Comparison of ENCODE assay signal across 14 mouse cellular contexts in genomic region chr8:71526272-71526671, GRCm38 (mm10). TPM values are rescaled to one million over a fixed set of nuclear protein-coding genes. Genes with fewer than 3 reads are reported as not detected.
DNase-seq lines count a peak whose midpoint lies in the region; ATAC-seq and TF ChIP-seq lines count a peak whose summit lies in the region.
"Had no signal": no experiment of that assay in that cellular context is flagged by ENCODE, and none has a peak within 500 bp of the region (broad histone marks: within the 10 kb centered on the region; RNA-seq: fewer than 3 reads in every experiment).

No protein-coding gene starts in this region.

- intact Hi-C loops in gastrocnemius, postnatal 36 days (cut with DNase I), result no loop called here

- H3K4me3 ChIP-seq in kidney, embryonic 14.5 days (ENCODE audit: low read length), result no peak overlapping the region
- H3K4me3 ChIP-seq in E14TG2a.4 (replicated peaks; ENCODE audit: low read length), result peak overlapping the region; percentile 68; the same call in 1 of the 2 replicates
- no peak overlapping the region for H3K4me3 ChIP-seq in ES-Bruce4 (ENCODE audit: low read depth, low read length)
- H3K4me3 ChIP-seq in heart, embryonic 15.5 days, result no peak overlapping the region

- no peak for DNase-seq in kidney, adult 8-10 months
- no peak for DNase-seq in B cell, adult 2 months
- no peak for DNase-seq in gastrocnemius, postnatal 36 days
- DNase-seq: adrenal gland, postnatal 36 days; cerebellum, postnatal 10 days; lung, postnatal 36 days had no signal

- H3K9ac ChIP-seq in kidney, embryonic 14.5 days (ENCODE audit: low read depth, low read length), result no peak overlapping the region
- peak overlapping the region; percentile 86 for H3K9ac ChIP-seq in ES-Bruce4 (ENCODE audit: low read depth, poor library complexity, severe bottlenecking)
- no peak overlapping the region for H3K9ac ChIP-seq in heart, embryonic 15.5 days
- H3K9ac ChIP-seq: hindbrain, embryonic 13.5 days had no signal

- peaks cover 19% of the 10 kb centered on the region; the same call in 1 of the 2 replicates for H3K4me1 ChIP-seq in kidney, embryonic 14.5 days (ENCODE audit: control insufficient read depth, insufficient read depth, low read length)
- H3K4me1 ChIP-seq in E14TG2a.4 (replicated peaks; ENCODE audit: low read depth, low read length) (peaks cover 78% of the 10 kb centered on the region), ES-Bruce4 (ENCODE audit: control insufficient read depth, insufficient read depth, low read length) (peaks cover 3% of the 10 kb centered on the region)
- H3K4me1 ChIP-seq in heart, embryonic 15.5 days (replicated peaks), result peaks cover 36% of the 10 kb centered on the region

- TF ChIP-seq POLR2A in ES-Bruce4 (IDR thresholded peaks at IDR 0.05; ENCODE audit: insufficient read depth, low read length), result no peak

- no peak for ATAC-seq in kidney, embryonic 14.5 days (ENCODE audit: low FRiP score, low TSS enrichment)
- ATAC-seq in heart, embryonic 15.5 days (replicated peaks; ENCODE audit: insufficient number of reproducible peaks, insufficient read depth, low FRiP score, low read depth), result 0 out of 2 replicates have a peak, but pooled peaks have one; percentile 12
- no peak for ATAC-seq in frontal cortex, adult (ENCODE audit: low TSS enrichment)
- ATAC-seq: forebrain, embryonic 14.5 days had no signal

- no peaks in the 10 kb centered on the region for H3K9me3 ChIP-seq in kidney, embryonic 14.5 days (ENCODE audit: control insufficient read depth, low read length)
- H3K9me3 ChIP-seq in E14TG2a.4 (ENCODE audit: low read length), result no peaks in the 10 kb centered on the region
- no peaks in the 10 kb centered on the region for H3K9me3 ChIP-seq in ES-Bruce4 (replicated peaks; ENCODE audit: control insufficient read depth, insufficient read depth, low read length, poor library complexity, severe bottlenecking)
- H3K9me3 ChIP-seq in heart, embryonic 15.5 days (replicated peaks), result no peaks in the 10 kb centered on the region
- H3K9me3 ChIP-seq: hindbrain, embryonic 13.5 days had no signal

- TF ChIP-seq EP300 in ES-Bruce4 (IDR thresholded peaks at IDR 0.05; ENCODE audit: insufficient read depth, low read depth, low read length), result peak; percentile 92

- 21% methylated on average over 6 of the region's 6 CpGs for WGBS in kidney, embryonic 14.5 days
- WGBS in heart, embryonic 15.5 days, result 24% methylated on average over 6 of the region's 6 CpGs

- peak overlapping the region; percentile 15; the same call in 1 of the 2 replicates for H3K27ac ChIP-seq in kidney, embryonic 14.5 days (ENCODE audit: low read depth, low read length)
- H3K27ac ChIP-seq in ES-Bruce4 (ENCODE audit: insufficient read depth, low read length), result peak overlapping the region; percentile 42
- peak overlapping the region; percentile 78 for H3K27ac ChIP-seq in heart, embryonic 15.5 days
- H3K27ac ChIP-seq: hindbrain, embryonic 13.5 days had no signal

- H3K27me3 ChIP-seq in kidney, embryonic 14.5 days (ENCODE audit: control insufficient read depth, insufficient read depth, low read length), result peaks cover 22% of the 10 kb centered on the region
- H3K27me3 ChIP-seq in E14TG2a.4 (ENCODE audit: insufficient read depth, low read length), result peaks cover 61% of the 10 kb centered on the region
- peaks cover 3% of the 10 kb centered on the region; the same call in 1 of the 2 replicates for H3K27me3 ChIP-seq in ES-Bruce4 (ENCODE audit: control insufficient read depth, insufficient read depth, low read length, poor library complexity, severe bottlenecking)
- H3K27me3 ChIP-seq in heart, embryonic 15.5 days, result peaks cover 12% of the 10 kb centered on the region

- H3K4me2 ChIP-seq in kidney, embryonic 14.5 days (replicated peaks; ENCODE audit: low read depth, low read length), result no peak overlapping the region
- no peak overlapping the region for H3K4me2 ChIP-seq in heart, embryonic 15.5 days
- H3K4me2 ChIP-seq: hindbrain, embryonic 13.5 days had no signal

- no peak for TF ChIP-seq CTCF in E14TG2a.4 (conservative IDR thresholded peaks at IDR 0.05; ENCODE audit: low read length)
- TF ChIP-seq CTCF in ES-Bruce4 (IDR thresholded peaks at IDR 0.05; ENCODE audit: low read depth, low read length), result no peak

- no peaks in the 10 kb centered on the region for H3K36me3 ChIP-seq in kidney, embryonic 14.5 days (ENCODE audit: control insufficient read depth, insufficient read depth, low read length)
- H3K36me3 ChIP-seq in E14TG2a.4 (ENCODE audit: insufficient read depth, low read length), result no peaks in the 10 kb centered on the region
- H3K36me3 ChIP-seq in ES-Bruce4 (ENCODE audit: control insufficient read depth, insufficient read depth, low read length, poor library complexity, severe bottlenecking), result no peaks in the 10 kb centered on the region
- H3K36me3 ChIP-seq in heart, embryonic 15.5 days, result no peaks in the 10 kb centered on the region
- H3K36me3 ChIP-seq: hindbrain, embryonic 13.5 days had no signal

RNA-seq across cellular contexts. Expression of gene Ccdc194, which starts 0.8 kb away (rescaled TPM):
- 0.27 and 0.34 TPM in 2 replicates for polyA plus RNA-seq in kidney, embryonic 14.5 days (2014; fragmentation: Nextera tagmentation; extraction: Ambion mirVana)
- 4.3 and 4.9 TPM in 2 replicates for polyA plus RNA-seq in ES-Bruce4 (2011; ENCODE audit: insufficient read depth, insufficient read length, low read depth, missing spikeins)
- polyA plus RNA-seq in heart, embryonic 15.5 days (2015; fragmentation: Nextera tagmentation; extraction: Ambion mirVana), result 0.30 and 0.48 TPM in 2 replicates
- not detected for total RNA-seq in gastrocnemius, postnatal 36 days (2021)
- total RNA-seq: adrenal gland, postnatal 36 days; layer of hippocampus, postnatal 14 days had no signal

RNA-seq across cellular contexts. Expression of gene Bst2, which starts 11.0 kb away (rescaled TPM):
- 8.6 and 17.1 TPM in 2 replicates for polyA plus RNA-seq in kidney, embryonic 14.5 days (2014; fragmentation: Nextera tagmentation; extraction: Ambion mirVana)
- 207 and 235 TPM in 2 replicates for polyA plus RNA-seq in ES-Bruce4 (2011; ENCODE audit: insufficient read depth, insufficient read length, low read depth, missing spikeins)
- 34.6 and 45.1 TPM in 2 replicates for polyA plus RNA-seq in heart, embryonic 15.5 days (2015; fragmentation: Nextera tagmentation; extraction: Ambion mirVana)
- 1 to 10 TPM; 7.6 to 9.9 TPM for total RNA-seq in gastrocnemius, postnatal 36 days (2021)

RNA-seq across cellular contexts. Expression of gene Plvap, which starts 14.7 kb away (rescaled TPM):
- 117 and 123 TPM in 2 replicates for polyA plus RNA-seq in kidney, embryonic 14.5 days (2014; fragmentation: Nextera tagmentation; extraction: Ambion mirVana)
- 4.0 and 4.4 TPM in 2 replicates for polyA plus RNA-seq in ES-Bruce4 (2011; ENCODE audit: insufficient read depth, insufficient read length, low read depth, missing spikeins)
- polyA plus RNA-seq in heart, embryonic 15.5 days (2015; fragmentation: Nextera tagmentation; extraction: Ambion mirVana), result 87.2 and 113 TPM in 2 replicates
- total RNA-seq in gastrocnemius, postnatal 36 days (2021), result 1 to 10 TPM; 5.6 to 9.3 TPM

RNA-seq across cellular contexts. Expression of gene Mvb12a, which starts 16.4 kb away (rescaled TPM):
- polyA plus RNA-seq in kidney, embryonic 14.5 days (2014; fragmentation: Nextera tagmentation; extraction: Ambion mirVana), result 98.7 and 111 TPM in 2 replicates
- polyA plus RNA-seq in ES-Bruce4 (2011; ENCODE audit: insufficient read depth, insufficient read length, low read depth, missing spikeins), result 72.6 and 74.1 TPM in 2 replicates
- 51.1 and 65.2 TPM in 2 replicates for polyA plus RNA-seq in heart, embryonic 15.5 days (2015; fragmentation: Nextera tagmentation; extraction: Ambion mirVana)
- 10 to 100 TPM; 20.8 to 24.8 TPM for total RNA-seq in gastrocnemius, postnatal 36 days (2021)

RNA-seq across cellular contexts. Expression of gene Tmem221, which starts 32.4 kb away (rescaled TPM):
- 8.2 and 11.2 TPM in 2 replicates for polyA plus RNA-seq in kidney, embryonic 14.5 days (2014; fragmentation: Nextera tagmentation; extraction: Ambion mirVana)
- 2.2 and 2.4 TPM in 2 replicates for polyA plus RNA-seq in ES-Bruce4 (2011; ENCODE audit: insufficient read depth, insufficient read length, low read depth, missing spikeins)
- 0.42 and 1.1 TPM in 2 replicates for polyA plus RNA-seq in heart, embryonic 15.5 days (2015; fragmentation: Nextera tagmentation; extraction: Ambion mirVana)
- under 1 TPM in 1 of 2 experiments, not detected in 1; 0.15 TPM for total RNA-seq in gastrocnemius, postnatal 36 days (2021)
- polyA plus RNA-seq: forebrain, embryonic 14.5 days had no signal

Comparison
In these comparisons a context has a peak if more than half of its experiments do, and no peak if none do; other contexts are left out.
1. H3K27ac ChIP-seq: peak in every context shown above with its lines; median percentile 78 in heart, embryonic 15.5 days; 42 in ES-Bruce4; 15 in kidney, embryonic 14.5 days.
2. RNA of gene Plvap, which starts 14.7 kb away (polyA plus RNA-seq): 117 to 123 TPM in kidney, embryonic 14.5 days and 87.2 to 113 TPM in heart, embryonic 15.5 days; 4.0 to 4.4 TPM in ES-Bruce4; every median in the first group is over 10 times any median in the second.